ENCODE assay signal across 9 mouse cellular contexts in the genomic region with DNA sequence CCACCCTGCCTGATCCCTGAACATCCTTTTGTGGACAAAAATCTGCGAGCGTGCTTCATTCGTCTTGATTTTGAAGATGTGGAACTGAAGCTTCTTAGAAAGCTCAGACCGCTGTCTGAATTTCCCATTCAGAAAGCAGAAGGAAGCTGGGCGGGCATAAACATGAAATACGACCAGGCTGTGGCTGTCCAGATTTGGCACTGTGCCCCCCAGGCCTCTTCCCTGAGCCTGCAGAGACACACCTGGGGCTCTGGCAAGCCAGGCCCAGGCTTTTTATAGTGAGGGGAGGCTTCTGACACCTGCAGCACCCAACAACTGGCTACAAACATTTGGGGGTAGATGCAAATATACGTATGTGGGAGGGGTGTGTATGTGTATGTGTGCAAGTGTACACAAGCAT. TPM values are rescaled to one million over a fixed set of nuclear protein-coding genes. Genes with fewer than 3 reads are reported as not detected.
DNase-seq lines count a peak whose midpoint lies in the region; ATAC-seq and TF ChIP-seq lines count a peak whose summit lies in the region.
"Had no signal": no experiment of that assay in that cellular context is flagged by ENCODE, and none has a peak within 500 bp of the region (broad histone marks: within the 10 kb centered on the region; RNA-seq: fewer than 3 reads in every experiment).

No protein-coding gene starts in this region.

- peaks cover 29% of the 10 kb centered on the region for H3K4me1 ChIP-seq in stomach, embryonic 14.5 days (ENCODE audit: control insufficient read depth, insufficient read depth, low read length)
- 0 out of 2 replicates have a peak, but pooled peaks cover 2% of the 10 kb centered on the region for H3K4me1 ChIP-seq in stomach, postnatal 0 days (replicated peaks; ENCODE audit: control insufficient read depth, insufficient read depth)
- H3K4me1 ChIP-seq in stomach, embryonic 15.5 days: peaks cover 32% of the 10 kb centered on the region

- H3K4me2 ChIP-seq in stomach, embryonic 14.5 days (replicated peaks; ENCODE audit: low read depth, low read length): no peak overlapping the region
- no peak overlapping the region for H3K4me2 ChIP-seq in stomach, postnatal 0 days (replicated peaks; ENCODE audit: low read depth)
- H3K4me2 ChIP-seq in stomach, embryonic 15.5 days: no peak overlapping the region

- no peak for TF ChIP-seq EP300 in stomach, postnatal 0 days (optimal IDR thresholded peaks at IDR 0.05)

- H3K4me3 ChIP-seq in stomach, embryonic 14.5 days (ENCODE audit: low read depth, low read length): no peak overlapping the region
- H3K4me3 ChIP-seq in stomach, postnatal 0 days (ENCODE audit: low read depth, low read length): no peak overlapping the region
- H3K4me3 ChIP-seq in stomach, embryonic 15.5 days (replicated peaks): no peak overlapping the region

- peak; percentile 43 for DNase-seq in adrenal gland, adult 2 months
- no peak for DNase-seq in adrenal gland, adult 18-20 months (ENCODE audit: low spot score in 2 of 2)
- no peak for DNase-seq in stomach, postnatal 0 days (ENCODE audit: low spot score)
- peak; percentile 77 for DNase-seq in kidney, postnatal 10 days
- no peak for DNase-seq in heart, postnatal 10 days
- DNase-seq in heart, adult 8-10 months (ENCODE audit: low spot score): no peak

- intact Hi-C loops in heart, postnatal 10 days (cut with DNase I): no loop called here

- WGBS in stomach, embryonic 14.5 days: 47% methylated on average over 7 of the region's 7 CpGs
- WGBS in stomach, postnatal 0 days: 41% methylated on average over 7 of the region's 7 CpGs
- WGBS in stomach, embryonic 15.5 days: 39% methylated on average over 7 of the region's 7 CpGs

- H3K36me3 ChIP-seq in stomach, embryonic 14.5 days (ENCODE audit: control insufficient read depth, insufficient read depth, low read length): no peaks in the 10 kb centered on the region
- no peaks in the 10 kb centered on the region for H3K36me3 ChIP-seq in stomach, postnatal 0 days (ENCODE audit: control insufficient read depth, insufficient read depth, low read length)
- H3K36me3 ChIP-seq in stomach, embryonic 15.5 days: no peaks in the 10 kb centered on the region

- no peak overlapping the region for H3K9ac ChIP-seq in stomach, embryonic 14.5 days (replicated peaks; ENCODE audit: low read depth, low read length)
- no peak overlapping the region for H3K9ac ChIP-seq in stomach, postnatal 0 days (ENCODE audit: low read length)
- no peak overlapping the region for H3K9ac ChIP-seq in stomach, embryonic 15.5 days

- no peak for ATAC-seq in stomach, embryonic 14.5 days (ENCODE audit: insufficient number of reproducible peaks, insufficient read depth, low FRiP score, low read depth)
- no peak for ATAC-seq in stomach, postnatal 0 days (ENCODE audit: low FRiP score, low TSS enrichment)
- ATAC-seq in stomach, embryonic 15.5 days (ENCODE audit: insufficient read depth, low FRiP score, low read depth): no peak
- ATAC-seq: activated CD4-positive, CD25-positive, alpha-beta regulatory T cell, adult 4 months had no signal

- TF ChIP-seq CTCF in stomach, postnatal 0 days (IDR thresholded peaks at IDR 0.05; ENCODE audit: low read depth): no peak

- no peaks in the 10 kb centered on the region for H3K9me3 ChIP-seq in stomach, embryonic 14.5 days (ENCODE audit: control insufficient read depth, low read depth, low read length)
- H3K9me3 ChIP-seq in stomach, postnatal 0 days (ENCODE audit: control insufficient read depth, low read length): no peaks in the 10 kb centered on the region
- no peaks in the 10 kb centered on the region for H3K9me3 ChIP-seq in stomach, embryonic 15.5 days

- peaks cover 5% of the 10 kb centered on the region; the same call in 1 of the 2 replicates for H3K27me3 ChIP-seq in stomach, embryonic 14.5 days (ENCODE audit: control insufficient read depth, insufficient read depth, low read length)
- H3K27me3 ChIP-seq in stomach, postnatal 0 days (ENCODE audit: control insufficient read depth, insufficient read depth, low read length): peaks cover 4% of the 10 kb centered on the region; the same call in 1 of the 2 replicates
- 0 out of 2 replicates have a peak, but pooled peaks cover 6% of the 10 kb centered on the region for H3K27me3 ChIP-seq in stomach, embryonic 15.5 days (replicated peaks)

- peak overlapping the region; percentile 48; the same call in 1 of the 2 replicates for H3K27ac ChIP-seq in stomach, embryonic 14.5 days (ENCODE audit: low read length)
- no peak overlapping the region; the same call in 1 of the 2 replicates for H3K27ac ChIP-seq in stomach, postnatal 0 days (replicated peaks)
- peak overlapping the region; percentile 61; the same call in 1 of the 2 replicates for H3K27ac ChIP-seq in stomach, embryonic 15.5 days

RNA-seq across cellular contexts. Expression of gene Tnrc6c, which starts 35.3 kb away (rescaled TPM):
- total RNA-seq in adrenal gland, adult 2 months (2021): 10 to 100 TPM; 21.1 to 24.6 TPM
- 17.0 and 17.1 TPM in 2 replicates for polyA plus RNA-seq in adrenal gland, adult 2 months (2012; rRNA removed)
- 10 to 100 TPM; 20.4 to 24.5 TPM for total RNA-seq in adrenal gland, adult 18-20 months (2021)
- 15.5 TPM in 2 replicates for polyA plus RNA-seq in stomach, embryonic 14.5 days (2014; fragmentation: Nextera tagmentation; extraction: Ambion mirVana)
- 6.0 and 6.1 TPM in 2 replicates for polyA plus RNA-seq in stomach, postnatal 0 days (2015; fragmentation: Nextera tagmentation; extraction: Ambion mirVana)
- 11.6 and 12.2 TPM in 2 replicates for polyA plus RNA-seq in stomach, embryonic 15.5 days (2015; fragmentation: Nextera tagmentation; extraction: Ambion mirVana)
- total RNA-seq in heart, postnatal 10 days (2021): 10 to 100 TPM; 32.2 to 33.9 TPM
- total RNA-seq in heart, adult 8-10 months (2022): 10 to 100 TPM; 27.0 to 32.1 (median 29.7) TPM

Comparison
In these comparisons a context has a peak if more than half of its experiments do, and no peak if none do; other contexts are left out.
1. DNase-seq: peak in adrenal gland, adult 2 months (single experiment) and kidney, postnatal 10 days (single experiment); none in adrenal gland, adult 18-20 months (0 of 2), stomach, postnatal 0 days (single experiment), heart, postnatal 10 days (0 of 2) and heart, adult 8-10 months (single experiment).